9 mouse cellular contexts compared by ENCODE assay signal in genomic region chr13:92703241-92704027, GRCm38 (mm10).
DNase-seq lines count a peak whose midpoint lies in the region; ATAC-seq lines count a peak whose summit lies in the region.
"Had no signal": no experiment of that assay in that cellular context is flagged by ENCODE, and none has a peak within 500 bp of the region (broad histone marks: within the 10 kb centered on the region; RNA-seq: fewer than 3 reads in every experiment).

No protein-coding gene starts in this region.

- H3K27me3 ChIP-seq in forebrain, embryonic 10.5 days (ENCODE audit: poor library complexity, severe bottlenecking), result peaks cover 29% of the 10 kb centered on the region
- H3K27me3 ChIP-seq in hindbrain, embryonic 10.5 days (ENCODE audit: insufficient read depth, poor library complexity, severe bottlenecking), result peaks cover 72% of the 10 kb centered on the region
- no peaks in the 10 kb centered on the region for H3K27me3 ChIP-seq in neural tube, embryonic 15.5 days (replicated peaks)
- H3K27me3 ChIP-seq: heart, embryonic 13.5 days had no signal

- H3K36me3 ChIP-seq in forebrain, embryonic 10.5 days (replicated peaks), result peaks cover 10% of the 10 kb centered on the region; the same call in 1 of the 2 replicates
- peaks cover 16% of the 10 kb centered on the region; the same call in 1 of the 2 replicates for H3K36me3 ChIP-seq in hindbrain, embryonic 10.5 days
- H3K36me3 ChIP-seq in neural tube, embryonic 15.5 days, result peaks cover 23% of the 10 kb centered on the region

- no peak overlapping the region for H3K9ac ChIP-seq in neural tube, embryonic 15.5 days (replicated peaks)
- H3K9ac ChIP-seq: heart, embryonic 13.5 days had no signal

- H3K4me3 ChIP-seq in forebrain, embryonic 10.5 days, result no peak overlapping the region
- no peak overlapping the region for H3K4me3 ChIP-seq in hindbrain, embryonic 10.5 days
- H3K4me3 ChIP-seq in neural tube, embryonic 15.5 days (replicated peaks), result no peak overlapping the region
- H3K4me3 ChIP-seq: heart, embryonic 13.5 days had no signal

- H3K9me3 ChIP-seq in forebrain, embryonic 10.5 days, result no peaks in the 10 kb centered on the region
- no peaks in the 10 kb centered on the region for H3K9me3 ChIP-seq in hindbrain, embryonic 10.5 days
- H3K9me3 ChIP-seq in neural tube, embryonic 15.5 days (replicated peaks), result no peaks in the 10 kb centered on the region
- H3K9me3 ChIP-seq: heart, embryonic 13.5 days had no signal

- H3K27ac ChIP-seq in forebrain, embryonic 10.5 days, result peak overlapping the region; percentile 56
- peak overlapping the region; percentile 80 for H3K27ac ChIP-seq in hindbrain, embryonic 10.5 days
- H3K27ac ChIP-seq in neural tube, embryonic 15.5 days (replicated peaks), result peak overlapping the region; percentile 28
- H3K27ac ChIP-seq: heart, embryonic 13.5 days had no signal

- 30% methylated on average over 8 of the region's 8 CpGs for WGBS in forebrain, embryonic 10.5 days
- 30% methylated on average over 8 of the region's 8 CpGs for WGBS in hindbrain, embryonic 10.5 days
- 18% methylated on average over 8 of the region's 8 CpGs for WGBS in neural tube, embryonic 15.5 days

- peak; percentile 9 for DNase-seq in ovary, adult 18-20 months (ENCODE audit: low spot score)
- DNase-seq in ovary, postnatal 14 days (ENCODE audit: low spot score), result no peak
- peak; percentile 72 for DNase-seq in forebrain, embryonic 10.5 days (ENCODE audit: extremely low spot score, low spot score)
- DNase-seq in hindbrain, embryonic 10.5 days (ENCODE audit: low spot score), result peak; percentile 78
- DNase-seq in left cerebral cortex, postnatal 36 days (ENCODE audit: low spot score in 2 of 2), result peak; percentile 31 to 39
- no peak for DNase-seq in kidney, adult 9 months

- peak; percentile 85 for ATAC-seq in neural tube, embryonic 15.5 days (ENCODE audit: low FRiP score)
- no peak for ATAC-seq in inflammation-experienced regulatory T-cells, adult 6 months

- H3K4me2 ChIP-seq in neural tube, embryonic 15.5 days, result no peak overlapping the region
- H3K4me2 ChIP-seq: heart, embryonic 13.5 days had no signal

- peaks cover 45% of the 10 kb centered on the region for H3K4me1 ChIP-seq in forebrain, embryonic 10.5 days
- H3K4me1 ChIP-seq in hindbrain, embryonic 10.5 days (replicated peaks), result peaks cover 46% of the 10 kb centered on the region
- H3K4me1 ChIP-seq in neural tube, embryonic 15.5 days, result peaks cover 17% of the 10 kb centered on the region; the same call in 1 of the 2 replicates
- H3K4me1 ChIP-seq: heart, embryonic 13.5 days had no signal

- intact Hi-C loops in left cerebral cortex, postnatal 36 days (cut with DNase I), result no loop called here

Comparison
In these comparisons a context has a peak if more than half of its experiments do, and no peak if none do; other contexts are left out.
1. DNase-seq: peak in ovary, adult 18-20 months (single experiment), forebrain, embryonic 10.5 days (single experiment), hindbrain, embryonic 10.5 days (single experiment) and left cerebral cortex, postnatal 36 days (2 of 2); none in ovary, postnatal 14 days (single experiment) and kidney, adult 9 months (single experiment).
2. H3K27ac ChIP-seq: peak in every context shown above with its lines; median percentile 80 in hindbrain, embryonic 10.5 days; 56 in forebrain, embryonic 10.5 days; 28 in neural tube, embryonic 15.5 days.